Mouse (Mus musculus): ENCODE measurements around the gene Pfkfb4.

Gene Pfkfb4

GRCm38 (mm10) chr9:109032435-109032834 is 40.9 kb downstream of the Pfkfb4 start:
- in situ Hi-C loops (cut with MboI, MseI), result no loop called here

- in situ Hi-C loops (cut with MboI, MseI), result no loop called here
Observed at GRCm38 (mm10) chr9:109038086-109038895, 46.7 kb downstream of the Pfkfb4 start, which contains the start of gene Shisa5. Gene Shisa5, plus strand, starts transcription at chr9:109038565.

- in situ Hi-C loops (cut with MboI, MseI), result no loop called here
Observed at GRCm38 (mm10) chr9:109038901-109039364, 47.4 kb downstream of the Pfkfb4 start.

GRCm38 (mm10) chr9:109039681-109040080 is 48.1 kb downstream of the Pfkfb4 start:
- in situ Hi-C loops (cut with MboI, MseI), result loop anchor here (5.0 to 10.0 kb wide), 2 partner anchors 38 to 545 kb away; partner anchors contain the start of gene Usp19

GRCm38 (mm10) chr9:109040216-109040615 is 48.6 kb downstream of the Pfkfb4 start:
- in situ Hi-C loops (cut with MboI, MseI), result loop anchor here (5.0 to 10.0 kb wide), 2 partner anchors 37 to 545 kb away; partner anchors contain the start of gene Usp19

- in situ Hi-C loops (cut with MboI, MseI), result loop anchor here (5.0 to 10.0 kb wide), 2 partner anchors 36 to 546 kb away; partner anchors contain the start of gene Usp19
Observed at GRCm38 (mm10) chr9:109040906-109041305, 49.3 kb downstream of the Pfkfb4 start.

GRCm38 (mm10) chr9:109041351-109041750 is 49.8 kb downstream of the Pfkfb4 start:
- in situ Hi-C loops (cut with MboI, MseI), result loop anchor here (5.0 to 10.0 kb wide), 2 partner anchors 36 to 547 kb away; partner anchors contain the start of gene Usp19

- in situ Hi-C loops (cut with MboI, MseI), result loop anchor here (10.0 kb wide), 1 partner anchor 552 kb away; the partner anchor contains the start of gene Usp19
Observed at GRCm38 (mm10) chr9:109046306-109046705, 54.7 kb downstream of the Pfkfb4 start.

GRCm38 (mm10) chr9:109049316-109049715 is 57.7 kb downstream of the Pfkfb4 start:
- in situ Hi-C loops (cut with MboI, MseI), result loop anchor here (10.0 kb wide), 1 partner anchor 555 kb away; the partner anchor contains the start of gene Usp19

- in situ Hi-C loops (cut with MboI, MseI), result loop anchor here (5.0 to 10.0 kb wide), 4 partner anchors 48 to 1745 kb away; partner anchors contain the start of genes Cdc25a and Usp19
Observed at GRCm38 (mm10) chr9:109049996-109050673, 58.6 kb downstream of the Pfkfb4 start.

GRCm38 (mm10) chr9:109050674-109050997 is 59.1 kb downstream of the Pfkfb4 start:
- in situ Hi-C loops (cut with MboI, MseI), result loop anchor here (5.0 to 10.0 kb wide), 3 partner anchors 48 to 1746 kb away; partner anchors contain the start of gene Cdc25a

GRCm38 (mm10) chr9:109051011-109051501 is 59.5 kb downstream of the Pfkfb4 start:
- in situ Hi-C loops (cut with MboI, MseI), result loop anchor here (5.0 to 10.0 kb wide), 3 partner anchors 49 to 1746 kb away; partner anchors contain the start of gene Cdc25a

- in situ Hi-C loops (cut with MboI, MseI), result loop anchor here (5.0 to 10.0 kb wide), 3 partner anchors 50 to 1747 kb away; partner anchors contain the start of gene Cdc25a
Observed at GRCm38 (mm10) chr9:109051651-109052489, 60.3 kb downstream of the Pfkfb4 start.

- in situ Hi-C loops (cut with MboI, MseI), result loop anchor here (5.0 to 10.0 kb wide), 3 partner anchors 50 to 1748 kb away; partner anchors contain the start of gene Cdc25a
Observed at GRCm38 (mm10) chr9:109052490-109053260, 61.1 kb downstream of the Pfkfb4 start.

GRCm38 (mm10) chr9:109053366-109053765 is 61.8 kb downstream of the Pfkfb4 start:
- in situ Hi-C loops (cut with MboI, MseI), result loop anchor here (5.0 to 10.0 kb wide), 3 partner anchors 51 to 1749 kb away; partner anchors contain the start of gene Cdc25a

- in situ Hi-C loops (cut with MboI, MseI), result loop anchor here (5.0 to 10.0 kb wide), 3 partner anchors 52 to 1749 kb away; partner anchors contain the start of gene Cdc25a
Observed at GRCm38 (mm10) chr9:109053851-109054250, 62.3 kb downstream of the Pfkfb4 start.

GRCm38 (mm10) chr9:109054712-109055111 is 63.1 kb downstream of the Pfkfb4 start:
- in situ Hi-C loops (cut with MboI, MseI), result loop anchor here (5.0 to 10.0 kb wide), 4 partner anchors 52 to 1750 kb away; partner anchors contain the start of genes Cdc25a and Wdr6

GRCm38 (mm10) chr9:109055271-109056030 is 63.9 kb downstream of the Pfkfb4 start:
- in situ Hi-C loops (cut with MboI, MseI), result loop anchor here (5.0 to 10.0 kb wide), 2 partner anchors 478 to 1751 kb away; partner anchors contain the start of gene Wdr6
